Mouse (Mus musculus) CD4-positive, CD25-positive, alpha-beta regulatory T cell, adult 2 months (primary cell): ENCODE measurements around the gene Akp3.

Experiments used
- DNase-seq: peaks from one replicate; pipeline ENCODE4 v3.0.0-alpha.2; 2012; ENCODE audit warnings: low read depth, low spot score

The Akp3 gene

DNA sequence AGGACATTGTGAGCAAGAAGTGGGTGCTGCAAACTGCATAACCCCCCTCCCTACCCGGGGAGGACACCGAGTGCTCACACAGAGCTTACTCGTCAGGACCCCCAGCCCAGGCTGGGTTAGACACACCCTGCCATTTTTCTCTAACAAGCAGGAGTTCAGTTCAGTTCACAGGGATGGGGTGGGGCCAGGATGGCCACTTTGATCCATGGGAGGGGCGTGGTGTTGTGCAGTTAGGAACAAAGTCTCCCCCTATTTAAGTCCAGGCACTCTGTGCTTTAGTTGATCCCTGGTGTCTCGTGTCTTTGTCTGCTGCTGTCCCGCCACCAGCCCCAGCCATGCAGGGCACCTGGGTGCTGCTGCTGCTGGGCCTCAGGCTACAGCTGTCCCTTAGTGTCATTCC lies at the start of gene Akp3:
TSS of gene Akp3 (plus strand) at position 301 of the 400 bp plus-strand sequence.
- no peak for DNase-seq

DNA sequence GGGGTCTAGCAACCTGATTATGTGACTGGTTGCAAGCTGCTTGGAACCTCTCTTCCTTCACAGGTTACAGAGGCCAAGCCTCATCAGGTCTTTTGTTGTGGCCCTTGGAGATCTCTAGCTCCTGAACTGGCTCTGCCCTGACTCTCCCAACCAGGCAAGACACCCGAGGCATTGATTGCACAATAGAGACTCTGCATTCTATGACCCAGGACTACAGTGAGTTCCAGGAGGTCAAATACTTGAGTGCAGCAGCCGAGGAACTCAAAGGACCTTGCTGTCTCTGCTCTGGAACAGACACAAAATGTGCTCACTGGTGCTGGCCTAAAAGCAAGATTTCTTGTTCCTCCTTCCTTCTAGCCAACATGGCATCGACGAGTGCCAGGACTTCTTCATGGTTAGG lies 38.6 kb upstream of the Akp3 start:
- no peak for DNase-seq

DNA sequence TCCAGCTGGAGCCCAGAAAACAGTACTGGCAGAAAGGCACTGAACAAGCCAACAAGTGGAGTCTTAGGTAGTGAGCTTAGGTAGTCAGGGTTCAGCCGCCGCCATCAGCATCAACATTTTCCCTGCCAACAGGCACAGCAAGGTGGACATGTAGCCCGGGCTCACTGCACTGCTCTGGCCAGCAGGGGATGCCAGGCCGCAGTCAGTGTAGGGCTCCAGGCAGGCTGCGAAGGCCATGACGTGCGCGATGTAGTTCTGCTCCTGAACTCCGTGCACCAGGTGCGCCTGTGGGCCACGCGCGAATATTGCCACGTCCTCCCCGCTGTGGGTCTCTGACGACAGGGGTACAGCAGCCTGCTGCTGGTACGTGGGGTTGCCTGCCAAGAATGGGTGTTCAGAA lies 37.8 kb upstream of the Akp3 start:
- no peak for DNase-seq

DNA sequence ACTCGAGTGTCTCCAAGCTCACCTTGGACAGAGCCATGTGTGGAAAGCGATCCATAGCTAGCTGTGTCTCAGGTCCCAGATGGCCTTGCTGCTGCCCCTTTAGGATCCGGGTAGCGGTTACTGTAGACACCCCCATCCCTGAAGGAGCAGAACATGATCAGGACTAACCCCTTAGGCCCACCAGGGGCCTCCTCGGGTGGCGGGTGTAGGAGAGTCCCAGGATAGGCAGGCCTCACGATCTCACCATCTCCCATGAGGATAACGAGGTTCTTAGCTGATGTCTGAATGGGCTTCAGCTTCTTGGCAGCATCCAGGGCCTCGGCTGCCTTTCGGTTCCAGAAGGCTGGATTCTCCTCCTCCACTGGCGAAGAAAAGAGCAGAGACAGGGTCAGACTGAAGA lies 35.5 kb upstream of the Akp3 start:
- DNase-seq: no peak

DNA sequence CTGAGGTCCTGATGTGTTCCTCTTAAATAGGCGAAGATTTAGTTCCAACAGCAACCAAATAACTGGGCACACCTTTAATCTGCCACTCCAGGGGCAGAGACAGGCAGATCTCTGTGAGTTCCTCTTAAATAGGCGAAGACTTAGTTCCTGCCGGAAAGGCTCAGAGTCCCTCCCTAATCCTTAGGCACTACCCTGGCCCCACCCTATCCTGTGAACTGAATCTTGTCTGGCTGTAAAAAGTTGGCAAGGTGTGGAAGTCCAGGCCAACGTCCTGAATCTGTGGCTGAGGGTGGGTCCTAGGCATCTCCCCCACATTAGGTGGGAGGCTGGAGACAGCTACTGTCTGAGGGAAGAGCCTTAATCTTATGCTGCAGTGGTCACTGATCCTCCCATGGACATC lies 34.9 kb upstream of the Akp3 start, which contains the start of gene Alppl2:
TSS of gene Alppl2 (minus strand) at position 101 of the 400 bp plus-strand sequence.
- no peak for DNase-seq

DNA sequence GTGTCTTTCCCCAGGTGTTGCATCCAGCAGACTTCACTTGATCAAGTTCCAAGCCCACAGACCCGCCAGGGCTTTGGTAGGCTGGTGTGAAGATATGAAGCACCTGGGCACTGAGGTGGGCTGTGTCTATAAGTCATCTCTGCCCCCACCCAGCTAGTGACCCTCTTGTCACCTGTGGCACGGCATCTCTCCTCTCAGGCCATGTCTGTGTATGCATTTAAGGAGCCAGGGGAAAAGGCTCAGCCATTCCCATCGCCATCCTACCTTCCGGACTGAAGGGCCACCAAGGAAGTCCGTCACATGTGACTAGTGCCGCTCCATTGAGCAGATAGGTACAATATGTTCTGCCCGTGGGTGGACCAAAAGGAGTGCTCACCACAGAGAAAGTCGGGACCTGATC lies 29.1 kb upstream of the Akp3 start:
- no peak for DNase-seq

DNA sequence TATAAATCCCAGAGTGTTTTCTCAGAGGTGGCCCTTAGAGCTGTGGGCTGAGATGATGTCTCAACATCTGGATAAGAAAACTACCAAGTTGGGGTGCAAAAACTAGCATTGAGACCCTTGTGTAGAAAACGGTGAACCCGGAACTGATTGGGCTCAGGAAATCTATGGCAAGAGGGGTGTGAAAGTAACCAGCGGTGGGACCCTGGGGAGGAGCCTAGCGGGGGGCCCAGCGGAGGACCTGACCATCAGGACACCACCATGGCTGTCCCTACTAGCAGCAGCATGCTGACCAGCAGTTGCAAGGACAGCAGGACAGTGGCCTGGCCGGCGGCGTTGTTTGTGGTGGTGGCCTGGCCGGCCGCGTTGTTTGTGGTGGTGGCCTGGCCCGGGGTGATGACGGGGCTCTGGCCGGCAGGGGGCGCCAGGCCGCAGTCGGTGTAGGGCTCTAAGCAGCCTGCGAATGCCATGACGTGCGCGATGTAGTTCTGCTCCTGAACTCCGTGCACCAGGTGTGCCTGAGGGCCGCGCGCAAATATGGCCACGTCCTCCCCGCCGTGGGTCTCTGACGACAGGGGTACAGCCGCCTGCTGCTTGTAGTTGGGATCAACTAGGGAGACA lies 26.3 kb upstream of the Akp3 start:
- peak; percentile 66 for DNase-seq

DNA sequence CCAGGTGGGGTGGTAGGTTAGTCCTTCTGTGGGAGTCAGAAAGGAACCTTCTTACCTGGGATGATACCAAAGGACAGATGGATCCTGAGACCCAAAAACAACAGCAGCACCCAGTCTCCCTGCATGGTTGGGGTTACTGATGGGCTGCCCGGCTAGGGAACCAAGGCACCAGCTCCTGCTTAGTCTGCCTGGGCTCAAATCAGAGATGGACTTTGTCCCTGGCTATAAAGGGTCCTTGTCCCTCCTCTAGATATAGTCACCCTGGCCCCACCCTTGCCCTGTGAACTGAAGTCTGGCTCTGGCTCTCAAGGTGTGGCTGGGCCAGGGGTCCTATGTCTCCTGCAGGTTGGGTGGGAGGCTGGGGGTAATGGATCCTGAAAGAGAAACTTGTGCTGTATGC lies 23.4 kb upstream of the Akp3 start, which contains the start of gene Alpi:
TSS of gene Alpi (minus strand) at position 196 of the 400 bp plus-strand sequence.
- no peak for DNase-seq

DNA sequence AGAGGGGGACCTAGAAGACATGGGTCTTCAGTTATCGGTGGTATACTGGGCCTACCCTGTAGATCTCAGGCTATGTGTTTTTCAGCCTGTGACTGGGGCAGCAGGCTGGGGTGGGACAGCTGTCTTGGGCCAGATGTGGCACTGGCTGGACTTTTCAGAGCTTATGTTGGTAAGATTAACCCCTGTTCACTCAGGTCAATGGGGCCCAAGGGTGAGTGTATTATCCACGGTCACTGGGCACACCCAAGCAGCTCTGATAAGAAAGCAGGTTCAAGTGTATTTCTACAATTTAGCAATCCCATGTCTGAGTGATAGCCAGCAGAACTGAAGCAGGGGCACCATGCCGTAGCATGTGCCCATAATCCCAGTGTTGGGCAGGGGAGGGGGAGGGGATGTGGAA lies 22.7 kb upstream of the Akp3 start:
- DNase-seq: no peak

DNA sequence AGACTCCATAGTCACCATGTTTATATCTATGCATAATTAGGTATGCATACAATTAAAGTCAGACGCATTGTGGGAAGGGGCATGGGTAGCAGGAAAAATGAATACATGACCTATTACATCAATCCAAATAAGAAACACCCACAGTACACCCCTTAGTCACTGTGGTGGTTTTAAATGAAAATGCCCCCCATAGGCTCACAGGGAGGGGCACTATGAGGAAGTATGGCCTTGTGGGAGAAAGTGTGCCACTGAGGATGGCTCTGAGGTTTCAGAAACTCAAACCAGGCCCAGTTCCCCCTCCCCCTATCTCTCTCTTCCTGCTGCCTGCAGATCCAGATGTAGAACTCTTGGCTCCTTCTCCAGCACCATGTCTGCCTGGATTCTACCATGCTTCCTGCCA lies 20.8 kb upstream of the Akp3 start:
- DNase-seq: no peak

DNA sequence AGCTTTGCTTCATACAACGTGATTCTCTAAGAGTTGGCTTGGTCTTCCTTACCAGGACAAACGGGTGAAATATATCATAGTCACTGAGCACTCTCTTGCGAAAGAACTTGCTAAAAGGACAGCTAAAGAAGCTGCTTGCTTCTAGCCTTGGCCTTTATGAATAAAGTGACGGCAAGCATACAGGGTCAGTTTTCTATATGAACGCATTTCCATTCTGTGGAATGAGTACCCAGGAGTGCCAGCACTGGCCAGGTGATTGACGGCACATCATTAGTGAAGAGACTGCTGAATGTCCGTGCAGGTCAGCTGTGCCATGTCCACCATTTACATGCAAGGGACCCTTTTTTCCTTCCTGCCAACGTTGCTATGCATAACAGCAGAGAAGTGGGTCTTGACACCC lies 18.2 kb upstream of the Akp3 start:
- DNase-seq: no peak

DNA sequence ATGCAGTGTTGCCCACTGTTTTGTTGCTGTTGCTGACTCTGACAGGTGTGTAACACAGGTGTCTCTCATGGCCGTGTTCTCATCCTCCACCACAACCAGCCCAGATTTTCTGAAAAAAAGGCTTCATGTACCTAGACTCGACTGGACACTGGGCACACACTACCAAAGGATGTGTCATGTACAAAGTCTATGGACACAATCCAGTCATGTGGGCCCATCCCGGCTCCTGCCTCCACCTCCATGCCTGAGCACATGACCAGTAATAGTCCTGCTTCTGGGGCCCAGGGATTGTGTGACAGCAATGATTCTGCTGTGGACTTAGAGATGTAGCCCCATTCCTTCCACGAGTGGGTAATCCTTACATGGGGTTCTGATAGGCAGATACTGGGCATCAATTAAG lies 16.2 kb upstream of the Akp3 start:
- no peak for DNase-seq

DNA sequence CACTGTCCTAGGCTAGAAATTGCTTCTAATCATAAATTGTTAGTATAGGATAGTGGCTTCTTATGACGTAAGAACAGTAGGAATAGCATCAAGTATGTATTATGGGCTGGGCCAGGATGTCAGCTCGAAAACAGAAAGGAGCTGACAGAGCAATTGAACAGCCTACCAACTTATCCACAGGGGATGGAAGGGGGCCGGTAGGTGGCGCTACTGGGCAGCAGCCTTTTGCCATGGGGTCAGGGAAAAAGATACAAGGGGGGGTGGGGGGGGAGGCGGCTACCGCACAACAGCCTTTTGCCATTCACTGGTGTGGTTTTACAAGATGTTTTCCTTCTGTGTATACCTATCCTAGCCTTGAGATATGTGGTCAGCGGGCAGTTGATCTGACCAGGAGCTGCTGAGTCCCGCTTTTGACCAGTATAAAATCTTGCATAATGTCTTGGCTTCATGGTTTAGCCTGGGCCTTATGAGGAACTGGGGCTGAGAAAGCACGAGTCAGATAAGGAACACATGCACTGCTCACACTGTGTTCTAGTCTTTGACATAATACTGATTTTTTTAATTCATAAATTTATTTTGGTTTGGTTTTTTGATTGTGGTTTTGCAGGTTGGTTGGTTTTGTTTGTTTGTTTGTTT lies 12.9 kb upstream of the Akp3 start:
- DNase-seq: peak; percentile 44

DNA sequence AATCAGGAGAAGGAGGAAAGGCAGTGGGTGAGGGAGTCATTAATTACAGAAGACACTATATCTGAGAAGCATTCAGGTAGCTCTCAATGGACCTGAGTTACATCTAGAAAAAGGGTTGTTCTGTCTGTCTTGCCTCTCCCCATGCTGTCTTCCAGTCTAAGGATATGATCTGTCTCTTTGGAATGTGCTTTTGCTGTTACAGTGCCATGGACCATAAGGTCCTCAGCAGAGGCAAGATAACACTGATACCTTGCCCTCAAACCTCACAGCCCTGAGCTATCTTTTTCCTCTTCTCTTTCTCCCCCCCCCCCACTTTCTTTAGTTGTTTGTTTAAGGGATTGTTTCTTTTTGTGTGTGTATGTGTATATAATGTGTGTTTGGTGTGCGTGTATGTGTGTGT lies 10.0 kb upstream of the Akp3 start:
- DNase-seq: no peak

DNA sequence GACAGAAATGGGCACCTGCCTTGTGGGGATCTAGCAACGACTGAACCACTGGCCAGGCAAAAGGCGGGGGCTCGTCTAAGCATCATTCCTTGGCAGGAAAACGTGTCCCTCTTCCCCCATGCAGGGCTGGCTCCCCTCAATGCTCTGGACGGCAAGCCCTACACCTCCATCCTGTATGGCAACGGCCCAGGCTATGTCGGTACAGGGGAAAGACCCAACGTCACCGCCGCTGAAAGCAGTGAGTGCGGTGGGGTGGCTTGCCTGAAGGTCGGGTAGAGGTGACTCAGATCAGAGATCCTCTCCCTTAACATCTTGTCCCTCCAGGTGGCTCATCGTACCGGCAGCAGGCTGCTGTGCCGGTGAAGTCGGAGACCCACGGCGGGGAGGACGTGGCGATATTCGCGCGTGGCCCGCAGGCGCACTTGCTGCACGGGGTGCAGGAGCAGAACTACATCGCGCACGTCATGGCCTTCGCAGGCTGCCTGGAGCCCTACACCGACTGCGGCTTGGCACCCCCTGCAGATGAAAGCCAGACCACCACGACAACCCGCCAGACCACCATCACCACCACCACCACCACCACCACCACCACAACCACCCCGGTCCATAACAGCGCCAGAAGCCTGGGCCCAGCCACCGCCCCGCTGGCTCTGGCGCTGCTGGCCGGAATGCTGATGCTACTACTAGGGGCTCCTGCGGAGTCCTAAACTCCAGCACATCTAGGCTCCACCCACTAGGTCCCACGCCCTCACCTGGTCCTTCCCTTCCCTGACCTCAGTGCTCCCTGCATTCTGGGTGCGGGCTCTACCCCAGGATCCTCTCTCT lies 2.6 kb downstream of the Akp3 start:
- DNase-seq: peak; percentile 3

DNA sequence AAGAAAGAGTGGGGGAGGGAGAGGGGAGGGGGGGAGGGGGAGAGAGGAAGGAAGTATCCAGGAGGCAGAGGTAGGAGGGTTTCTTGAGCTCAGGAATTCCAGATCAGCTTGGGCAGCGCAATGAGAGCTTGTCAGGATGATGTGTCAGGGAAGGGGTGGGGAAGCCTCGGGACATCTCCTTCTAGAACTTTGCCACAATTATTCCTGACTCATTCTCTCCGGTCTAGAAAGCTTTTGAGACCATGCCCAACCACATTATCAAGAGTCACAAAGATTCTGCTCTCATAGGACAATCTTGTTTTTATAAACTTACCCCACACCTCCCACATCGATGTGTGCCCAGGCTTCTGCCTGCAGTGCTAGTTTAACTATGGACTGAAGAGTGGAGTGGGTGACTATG lies 7.0 kb downstream of the Akp3 start:
- DNase-seq: no peak

DNA sequence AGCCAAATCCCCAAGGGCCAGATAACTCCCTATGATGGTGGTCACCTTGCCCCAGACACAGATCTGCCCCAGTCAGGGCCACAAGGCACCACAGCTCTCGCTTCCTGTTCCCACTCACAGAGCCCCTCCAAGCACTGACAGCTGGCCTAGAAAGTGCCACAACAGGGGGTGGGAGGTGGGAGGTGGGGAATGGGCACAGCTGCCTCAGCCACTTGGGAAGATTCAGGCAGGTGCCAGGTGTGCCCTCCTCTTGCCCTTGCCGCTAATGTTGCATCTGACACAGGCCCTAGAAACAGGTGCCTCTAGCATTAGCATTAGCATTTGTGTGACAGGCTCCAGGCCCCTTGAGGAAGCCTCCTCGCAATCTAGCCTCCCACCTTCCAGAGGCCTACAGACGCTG lies 16.8 kb downstream of the Akp3 start:
- no peak for DNase-seq

DNA sequence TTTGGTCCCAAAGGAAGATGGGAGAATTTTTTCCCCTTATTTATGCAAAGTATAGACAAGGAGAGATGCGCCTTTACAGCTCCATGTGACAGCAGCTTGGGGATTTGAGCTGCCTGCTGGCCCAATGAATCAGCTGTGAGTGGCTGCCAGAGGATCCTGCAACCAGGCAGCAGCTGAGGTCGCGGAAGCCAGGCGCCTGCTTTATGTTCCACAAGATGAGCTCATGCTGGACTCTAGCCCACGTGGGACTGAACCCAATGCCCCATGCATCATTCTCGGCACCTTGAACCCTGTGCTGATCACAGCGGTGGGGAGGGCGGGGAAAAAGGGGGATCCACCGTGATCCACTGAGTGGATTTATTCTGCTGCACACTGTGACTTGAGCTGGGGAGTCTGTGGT lies 17.7 kb downstream of the Akp3 start:
- no peak for DNase-seq

DNA sequence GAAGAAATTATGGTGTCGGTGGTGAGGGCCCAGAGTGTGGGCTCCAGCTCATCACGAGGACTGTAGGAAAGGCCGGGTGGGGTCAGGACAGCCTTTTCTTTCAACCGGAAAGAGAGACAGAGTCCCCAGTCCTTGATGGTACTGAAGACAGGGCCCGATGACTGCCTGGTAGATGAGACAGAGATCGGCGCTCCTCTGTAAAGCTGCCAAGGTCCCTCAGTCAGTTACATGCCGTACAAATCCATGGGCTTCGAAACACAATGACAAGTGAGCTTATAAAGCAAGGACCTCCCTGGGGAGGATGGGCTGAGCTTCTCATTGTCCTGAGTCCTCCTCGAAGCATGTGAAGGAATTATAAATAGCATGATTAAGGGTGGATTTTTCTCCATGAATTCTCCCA lies 18.4 kb downstream of the Akp3 start:
- DNase-seq: no peak

DNA sequence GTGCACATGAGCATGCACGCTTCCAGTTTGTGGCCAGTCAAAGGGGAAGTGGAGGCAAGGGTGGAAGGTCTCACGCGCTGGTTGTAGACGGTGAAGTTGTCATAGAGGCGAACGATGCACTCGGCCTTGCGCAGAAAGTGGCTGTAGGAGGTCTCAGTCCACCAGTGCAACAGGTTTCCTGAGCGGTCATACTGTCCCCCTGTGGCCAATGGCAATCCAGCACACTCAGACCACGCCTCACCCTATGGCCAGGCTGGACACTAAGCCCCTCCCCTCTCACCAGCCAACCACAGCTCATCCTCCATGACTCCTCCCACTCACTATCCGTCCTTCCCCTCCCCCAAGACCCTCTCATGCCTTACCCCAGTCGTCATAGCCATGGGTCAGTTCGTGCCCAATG lies 24.6 kb downstream of the Akp3 start:
- no peak for DNase-seq

DNA sequence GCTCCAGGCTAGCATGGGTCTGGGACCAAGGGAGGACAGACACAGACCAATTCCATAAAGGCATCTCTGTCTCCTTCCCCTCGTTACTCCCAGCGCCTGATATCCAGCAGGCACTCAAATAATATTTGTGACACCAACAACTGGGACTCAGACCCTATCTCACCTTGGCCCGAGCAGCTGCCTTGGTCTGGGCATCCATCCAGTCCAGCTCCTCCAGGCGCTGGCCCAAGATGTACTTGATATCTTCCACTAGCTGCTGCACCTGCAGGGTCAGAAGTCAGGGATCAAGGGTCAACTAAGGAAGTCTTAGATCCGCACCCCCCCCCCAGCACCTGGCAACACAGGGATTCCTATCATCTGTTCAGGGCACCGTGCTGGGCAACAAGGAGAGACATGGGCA lies 26.5 kb downstream of the Akp3 start:
- no peak for DNase-seq

DNA sequence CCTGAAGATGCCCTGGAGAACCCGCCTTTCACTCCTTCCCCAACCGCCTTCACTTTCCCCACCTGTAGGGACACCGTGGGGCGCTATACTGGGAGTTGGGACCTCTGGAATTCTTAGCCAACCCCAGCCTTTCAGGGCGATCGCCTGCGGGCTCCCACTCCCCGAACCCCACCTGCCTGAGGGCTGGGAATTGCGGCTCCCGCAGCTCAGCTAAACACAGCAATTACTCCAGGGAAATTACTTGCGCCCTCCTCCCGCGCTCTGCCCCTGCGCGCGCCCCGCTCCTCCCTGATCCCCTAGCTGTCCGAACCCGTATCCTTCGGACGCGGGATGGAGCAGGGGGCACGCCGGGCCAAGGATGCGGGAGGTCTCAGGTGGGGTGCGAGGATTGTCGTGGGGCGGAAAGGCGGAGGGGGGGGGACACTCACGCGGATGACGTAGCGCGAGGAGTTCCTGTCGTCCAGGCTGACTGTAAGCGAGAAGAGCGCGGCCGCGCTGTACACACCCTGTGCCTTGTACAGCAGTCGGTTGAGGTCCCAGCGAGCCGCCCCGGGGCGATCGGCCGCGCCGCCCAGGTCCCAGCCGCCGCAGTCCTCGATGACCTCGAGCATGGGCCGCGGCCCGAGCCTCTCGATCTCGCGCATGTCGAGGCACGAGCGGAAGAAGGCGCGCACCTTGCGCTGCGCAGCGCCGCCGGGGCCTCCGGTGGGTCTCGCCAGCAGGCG lies 29.2 kb downstream of the Akp3 start:
- DNase-seq: no peak
